Mouse (Mus musculus) spleen, postnatal 14 days (tissue): Measurements from ENCODE around the gene Fgd3.

Experiments
- DNase-seq, 2 experiments: peaks; one replicate each; pipeline ENCODE4 v3.0.0; 2021 to 2022; ENCODE audit warnings: low spot score in 2 of 2

Fgd3 gene

GRCm38 (mm10) chr13:49249634-49250033, 70.5 kb downstream of the Fgd3 start:
- DNase-seq, result no peak

- no peak for DNase-seq
These were observed 71.2 kb downstream of the Fgd3 start for GRCm38 (mm10) chr13:49248923-49249322.

GRCm38 (mm10) chr13:49248467-49248862, 71.6 kb downstream of the Fgd3 start, which contains the start of gene Susd3:
TSS of gene Susd3 (minus strand) at chr13:49248706.
- no peak for DNase-seq

- peak; percentile 30 to 43 for DNase-seq
These were observed 72.2 kb downstream of the Fgd3 start for GRCm38 (mm10) chr13:49247740-49248466.

GRCm38 (mm10) chr13:49247232-49247739, 72.8 kb downstream of the Fgd3 start:
- no peak for DNase-seq

GRCm38 (mm10) chr13:49246626-49247025, 73.5 kb downstream of the Fgd3 start:
- no peak for DNase-seq

- DNase-seq, result no peak
These were observed 74.1 kb downstream of the Fgd3 start for GRCm38 (mm10) chr13:49246011-49246410.

- no peak for DNase-seq
These were observed 74.9 kb downstream of the Fgd3 start for GRCm38 (mm10) chr13:49245251-49245650.

- no peak for DNase-seq
These were observed 76.6 kb downstream of the Fgd3 start for GRCm38 (mm10) chr13:49243492-49243891.

GRCm38 (mm10) chr13:49242321-49243065, 77.6 kb downstream of the Fgd3 start:
- peak; percentile 52 to 61 for DNase-seq

- DNase-seq, result no peak
These were observed 81.4 kb downstream of the Fgd3 start for GRCm38 (mm10) chr13:49238737-49239136.

GRCm38 (mm10) chr13:49237617-49238016, 82.5 kb downstream of the Fgd3 start:
- no peak for DNase-seq

GRCm38 (mm10) chr13:49234711-49235110, 85.4 kb downstream of the Fgd3 start:
- no peak for DNase-seq

- no peak for DNase-seq
These were observed 86.1 kb downstream of the Fgd3 start for GRCm38 (mm10) chr13:49233792-49234572.

GRCm38 (mm10) chr13:49225633-49226032, 94.5 kb downstream of the Fgd3 start:
- DNase-seq, result no peak

- no peak for DNase-seq
These were observed 95.0 kb downstream of the Fgd3 start for GRCm38 (mm10) chr13:49225159-49225558.

- DNase-seq, result no peak
These were observed 95.4 kb downstream of the Fgd3 start for GRCm38 (mm10) chr13:49224729-49225128.

GRCm38 (mm10) chr13:49224314-49224713, 95.8 kb downstream of the Fgd3 start:
- no peak for DNase-seq

- DNase-seq, result no peak
These were observed 99.2 kb downstream of the Fgd3 start for GRCm38 (mm10) chr13:49220912-49221311.

- DNase-seq, result no peak
These were observed 100.7 kb downstream of the Fgd3 start for GRCm38 (mm10) chr13:49219367-49219766.

GRCm38 (mm10) chr13:49218651-49219050, 101.5 kb downstream of the Fgd3 start:
- no peak for DNase-seq
